In genomic region chr15:103537011-103537821, GRCm38 (mm10) we compare ENCODE assay signal across 10 mouse cellular contexts. TPM values are rescaled to one million over a fixed set of nuclear protein-coding genes. Genes with fewer than 3 reads are reported as not detected.
A peak's percentile ranks its signal among the peaks of the same experiment; 100 is the strongest.
DNase-seq lines count a peak whose midpoint lies in the region; ATAC-seq and TF ChIP-seq lines count a peak whose summit lies in the region.
"Had no signal": no experiment of that assay in that cellular context is flagged by ENCODE, and none has a peak within 500 bp of the region (broad histone marks: within the 10 kb centered on the region; RNA-seq: fewer than 3 reads in every experiment).

No protein-coding gene starts in this region.

- no peak overlapping the region for H3K27ac ChIP-seq in bone marrow macrophage, adult 2 months (ENCODE audit: insufficient read depth, low read depth, low read length)
- H3K27ac ChIP-seq in forebrain, postnatal 0 days (ENCODE audit: low read depth, low read length) = peak overlapping the region; percentile 75
- H3K27ac ChIP-seq in layer of hippocampus, adult 2 months = peak overlapping the region; percentile 93
- peak overlapping the region; percentile 73 for H3K27ac ChIP-seq in midbrain, embryonic 14.5 days (replicated peaks; ENCODE audit: low read depth, low read length)

- TF ChIP-seq CTCF in bone marrow macrophage, adult 2 months (IDR thresholded peaks at IDR 0.05; ENCODE audit: low read depth, low read length) = no peak
- no peak for TF ChIP-seq CTCF in forebrain, postnatal 0 days (IDR thresholded peaks at IDR 0.05; ENCODE audit: low read depth)
- TF ChIP-seq CTCF in layer of hippocampus, adult 2 months (conservative IDR thresholded peaks at IDR 0.05) = no peak

- peak; percentile 92 for DNase-seq in heart, adult 11 months
- no peak for DNase-seq in heart, adult 9 months (ENCODE audit: low spot score in 2 of 2)
- DNase-seq in forebrain, postnatal 0 days = peak; percentile 65
- peak; percentile 69 to 72 for DNase-seq in layer of hippocampus, adult 2 months (ENCODE audit: low spot score in 2 of 2)
- DNase-seq in midbrain, embryonic 14.5 days = peak; percentile 60
- DNase-seq in spleen, postnatal 4 days (ENCODE audit: low spot score in 2 of 2) = no peak
- DNase-seq in thymus, postnatal 14 days = no peak

- H3K4me3 ChIP-seq in bone marrow macrophage, adult 2 months (ENCODE audit: insufficient read depth, low read length) = peak overlapping the region; percentile 46
- H3K4me3 ChIP-seq in forebrain, postnatal 0 days (ENCODE audit: low read depth, low read length) = peak overlapping the region; percentile 80
- peak overlapping the region; percentile 68 for H3K4me3 ChIP-seq in layer of hippocampus, adult 2 months
- H3K4me3 ChIP-seq in midbrain, embryonic 14.5 days (replicated peaks; ENCODE audit: low read depth, low read length) = peak overlapping the region; percentile 81

- H3K9me3 ChIP-seq in forebrain, postnatal 0 days (ENCODE audit: low read length) = no peaks in the 10 kb centered on the region
- no peaks in the 10 kb centered on the region for H3K9me3 ChIP-seq in midbrain, embryonic 14.5 days (ENCODE audit: control insufficient read depth, low read length)

- H3K36me3 ChIP-seq in forebrain, postnatal 0 days (ENCODE audit: insufficient read depth) = peaks cover 5% of the 10 kb centered on the region; the same call in 1 of the 2 replicates
- peaks cover 3% of the 10 kb centered on the region; the same call in 1 of the 2 replicates for H3K36me3 ChIP-seq in midbrain, embryonic 14.5 days (ENCODE audit: control insufficient read depth, insufficient read depth, low read length)

- TF ChIP-seq POLR2A in bone marrow macrophage, adult 2 months (IDR thresholded peaks at IDR 0.05; ENCODE audit: borderline replicate concordance, low read depth, low read length) = no peak

- WGBS in forebrain, postnatal 0 days = 1% methylated on average over 37 of the region's 37 CpGs
- under 1% methylated on average over 37 of the region's 37 CpGs for WGBS in midbrain, embryonic 14.5 days

- peak; percentile 80 for ATAC-seq in forebrain, postnatal 0 days
- peak; percentile 65 for ATAC-seq in midbrain, embryonic 14.5 days (ENCODE audit: low FRiP score, low TSS enrichment)

- H3K4me2 ChIP-seq in forebrain, postnatal 0 days (ENCODE audit: low read depth) = peak overlapping the region; percentile 67
- H3K4me2 ChIP-seq in midbrain, embryonic 14.5 days (ENCODE audit: low read length) = peak overlapping the region; percentile 85

- H3K9ac ChIP-seq in forebrain, postnatal 0 days = peak overlapping the region; percentile 86
- peak overlapping the region; percentile 77 for H3K9ac ChIP-seq in midbrain, embryonic 14.5 days (replicated peaks; ENCODE audit: low read length)

- no peaks in the 10 kb centered on the region for H3K27me3 ChIP-seq in forebrain, postnatal 0 days (ENCODE audit: insufficient read depth, low read length)
- no peaks in the 10 kb centered on the region for H3K27me3 ChIP-seq in midbrain, embryonic 14.5 days (ENCODE audit: control insufficient read depth, insufficient read depth, low read length)

- H3K4me1 ChIP-seq in bone marrow macrophage, adult 2 months (ENCODE audit: control insufficient read depth, insufficient read depth, low read length) = no peaks in the 10 kb centered on the region; the same call in 1 of the 2 replicates
- no peaks in the 10 kb centered on the region for H3K4me1 ChIP-seq in forebrain, postnatal 0 days (ENCODE audit: insufficient read depth)
- peaks cover 17% of the 10 kb centered on the region for H3K4me1 ChIP-seq in midbrain, embryonic 14.5 days (ENCODE audit: control insufficient read depth, insufficient read depth, low read length)

RNA-seq across cellular contexts. Expression of gene Ppp1r1a, which starts 0.6 kb away (rescaled TPM):
- not detected in 2 replicates for polyA plus RNA-seq in bone marrow macrophage, adult 2 months (2012; ENCODE audit: insufficient read depth, insufficient read length, missing spikeins)
- total RNA-seq in forebrain, postnatal 0 days (2014; rRNA removed) = 109 and 128 TPM in 2 replicates
- 206 and 236 TPM in 2 replicates for polyA plus RNA-seq in forebrain, postnatal 0 days (2015; fragmentation: Nextera tagmentation; extraction: Ambion mirVana)
- total RNA-seq in layer of hippocampus, adult 2 months (2021) = 100 to 1,000 TPM; 118 to 136 TPM
- polyA plus RNA-seq in midbrain, embryonic 14.5 days (2014; fragmentation: Nextera tagmentation; extraction: Ambion mirVana) = 110 and 146 TPM in 2 replicates
- total RNA-seq: MEL had no signal

RNA-seq across cellular contexts. Expression of gene Glycam1, which starts 27.7 kb away (rescaled TPM):
- not detected in 2 replicates for polyA plus RNA-seq in bone marrow macrophage, adult 2 months (2012; ENCODE audit: insufficient read depth, insufficient read length, missing spikeins)
- not detected in 2 replicates for total RNA-seq in forebrain, postnatal 0 days (2014; rRNA removed)
- 0.24 TPM in 1 of 2 replicates, not detected in the other for polyA plus RNA-seq in forebrain, postnatal 0 days (2015; fragmentation: Nextera tagmentation; extraction: Ambion mirVana)
- total RNA-seq in layer of hippocampus, adult 2 months (2021) = 1 to 10 TPM in 1 of 2 experiments, not detected in 1; 1.7 TPM
- polyA plus RNA-seq in midbrain, embryonic 14.5 days (2014; fragmentation: Nextera tagmentation; extraction: Ambion mirVana) = not detected in 2 replicates
- total RNA-seq: left cerebral cortex, adult 8-10 months; MEL had no signal

RNA-seq across cellular contexts. Expression of gene Pde1b, which starts 34.4 kb away (rescaled TPM):
- polyA plus RNA-seq in bone marrow macrophage, adult 2 months (2012; ENCODE audit: insufficient read depth, insufficient read length, missing spikeins) = 49.4 and 63.6 TPM in 2 replicates
- total RNA-seq in forebrain, postnatal 0 days (2014; rRNA removed) = 78.8 and 79.0 TPM in 2 replicates
- 43.4 and 54.1 TPM in 2 replicates for polyA plus RNA-seq in forebrain, postnatal 0 days (2015; fragmentation: Nextera tagmentation; extraction: Ambion mirVana)
- 100 to 1,000 TPM; 109 to 117 TPM for total RNA-seq in layer of hippocampus, adult 2 months (2021)
- 81.6 and 90.8 TPM in 2 replicates for polyA plus RNA-seq in midbrain, embryonic 14.5 days (2014; fragmentation: Nextera tagmentation; extraction: Ambion mirVana)

Comparison
In these comparisons a context has a peak if more than half of its experiments do, and no peak if none do; other contexts are left out.
1. DNase-seq: peak in heart, adult 11 months (single experiment), forebrain, postnatal 0 days (single experiment), layer of hippocampus, adult 2 months (2 of 2) and midbrain, embryonic 14.5 days (single experiment); none in heart, adult 9 months (0 of 2), spleen, postnatal 4 days (0 of 2) and thymus, postnatal 14 days (single experiment).
2. RNA of gene Ppp1r1a, which starts 0.6 kb away (polyA plus RNA-seq): 206 to 236 TPM in forebrain, postnatal 0 days and 110 to 146 TPM in midbrain, embryonic 14.5 days; not detected in bone marrow macrophage, adult 2 months; every median in the first group is over 100 times any median in the second.
3. Peak in every context shown above with its lines, with median percentiles within 50 percentile points of each other: H3K4me3 ChIP-seq.